Mouse (Mus musculus) spleen, postnatal 4 days (tissue): Measurements from ENCODE around the gene Igfbp5.

ENCODE experiments used
- DNase-seq, 2 experiments: peaks; one replicate each; pipeline ENCODE4 v3.0.0; 2022; ENCODE audit warnings: low spot score in 2 of 2

Gene Igfbp5

GRCm38 (mm10) chr1:72842666-72843459 lies 31.8 kb downstream of the Igfbp5 start:
- DNase-seq, result no peak

GRCm38 (mm10) chr1:72839791-72840190 lies 34.9 kb downstream of the Igfbp5 start:
- no peak for DNase-seq

GRCm38 (mm10) chr1:72839356-72839755 lies 35.3 kb downstream of the Igfbp5 start:
- no peak for DNase-seq

GRCm38 (mm10) chr1:72833563-72833962 lies 41.1 kb downstream of the Igfbp5 start:
- DNase-seq, result no peak

- no peak for DNase-seq
These were observed 42.0 kb downstream of the Igfbp5 start for GRCm38 (mm10) chr1:72832715-72833153.

- no peak for DNase-seq
These were observed 44.2 kb downstream of the Igfbp5 start for GRCm38 (mm10) chr1:72830485-72830884.

- no peak for DNase-seq
These were observed 45.8 kb downstream of the Igfbp5 start for GRCm38 (mm10) chr1:72828843-72829242.

GRCm38 (mm10) chr1:72827411-72828315 lies 47.0 kb downstream of the Igfbp5 start:
- DNase-seq, result no peak

- no peak for DNase-seq
These were observed 47.8 kb downstream of the Igfbp5 start for GRCm38 (mm10) chr1:72826931-72827330.

- no peak for DNase-seq
These were observed 48.2 kb downstream of the Igfbp5 start for GRCm38 (mm10) chr1:72826446-72826845.

- DNase-seq, result no peak
These were observed 48.8 kb downstream of the Igfbp5 start for GRCm38 (mm10) chr1:72825921-72826320.

- DNase-seq, result no peak
These were observed 49.4 kb downstream of the Igfbp5 start for GRCm38 (mm10) chr1:72825286-72825685.

- no peak for DNase-seq
These were observed 50.0 kb downstream of the Igfbp5 start for GRCm38 (mm10) chr1:72824707-72825101.

GRCm38 (mm10) chr1:72823751-72824706 lies 50.7 kb downstream of the Igfbp5 start, which contains the start of gene Igfbp2:
Gene Igfbp2, plus strand, starts transcription at chr1:72824503.
- DNase-seq, result no peak

- no peak for DNase-seq
These were observed 51.8 kb downstream of the Igfbp5 start for GRCm38 (mm10) chr1:72822893-72823292.

- DNase-seq, result no peak
These were observed 54.7 kb downstream of the Igfbp5 start for GRCm38 (mm10) chr1:72819995-72820394.

- DNase-seq, result no peak
These were observed 59.1 kb downstream of the Igfbp5 start for GRCm38 (mm10) chr1:72815616-72816015.

- no peak for DNase-seq
These were observed 59.5 kb downstream of the Igfbp5 start for GRCm38 (mm10) chr1:72815184-72815583.

GRCm38 (mm10) chr1:72813639-72814403 lies 60.9 kb downstream of the Igfbp5 start:
- no peak for DNase-seq

GRCm38 (mm10) chr1:72813089-72813638 lies 61.5 kb downstream of the Igfbp5 start:
- no peak for DNase-seq
